Mouse (Mus musculus): ENCODE measurements around the gene Asic3.
A peak's percentile ranks its signal among the peaks of the same experiment; 100 is the strongest.
"Not testable (repeated sequence)": the region's sequence is repeated elsewhere in the genome, so short reads cannot be mapped to it uniquely, and the experiment has no call there.

Gene Asic3

GRCm38 (mm10) chr5:24388246-24388915 is 24.8 kb upstream of the Asic3 start:
- DNase-seq (ENCODE audit: low read depth, low spot score), result no peak

- DNase-seq (ENCODE audit: low read depth, low spot score), result peak; percentile 76
Observed at GRCm38 (mm10) chr5:24389011-24389657, 24.1 kb upstream of the Asic3 start.

- DNase-seq (ENCODE audit: low read depth, low spot score), result no peak
Observed at GRCm38 (mm10) chr5:24389658-24390020, 23.6 kb upstream of the Asic3 start.

GRCm38 (mm10) chr5:24391864-24392263 is 21.3 kb upstream of the Asic3 start, which contains the start of gene Atg9b:
Atg9b (minus strand) TSS chr5:24392143.
- no peak for DNase-seq (ENCODE audit: low read depth, low spot score)

GRCm38 (mm10) chr5:24392724-24393123 is 20.5 kb upstream of the Asic3 start:
- no peak for DNase-seq (ENCODE audit: low read depth, low spot score)

GRCm38 (mm10) chr5:24393392-24393997 is 19.7 kb upstream of the Asic3 start, which contains the start of gene Abcb8:
Abcb8 (plus strand) TSS chr5:24393663.
- DNase-seq (ENCODE audit: low read depth, low spot score), result peak; percentile 88

GRCm38 (mm10) chr5:24394165-24394894 is 18.9 kb upstream of the Asic3 start:
- DNase-seq (ENCODE audit: low read depth, low spot score), result peak; percentile 95

GRCm38 (mm10) chr5:24396254-24396653 is 16.9 kb upstream of the Asic3 start:
- not testable (repeated sequence) for DNase-seq (ENCODE audit: low read depth, low spot score)

- DNase-seq (ENCODE audit: low read depth, low spot score), result no peak
Observed at GRCm38 (mm10) chr5:24399686-24400085, 13.5 kb upstream of the Asic3 start.

- no peak for DNase-seq (ENCODE audit: low read depth, low spot score)
Observed at GRCm38 (mm10) chr5:24400362-24400761, 12.8 kb upstream of the Asic3 start.

GRCm38 (mm10) chr5:24400911-24401605 is 12.1 kb upstream of the Asic3 start:
- DNase-seq (ENCODE audit: low read depth, low spot score), result no peak

GRCm38 (mm10) chr5:24401969-24402368 is 11.2 kb upstream of the Asic3 start:
- no peak for DNase-seq (ENCODE audit: low read depth, low spot score)

GRCm38 (mm10) chr5:24404594-24405360 is 8.4 kb upstream of the Asic3 start:
- DNase-seq (ENCODE audit: low read depth, low spot score), result no peak

GRCm38 (mm10) chr5:24405389-24405876 is 7.8 kb upstream of the Asic3 start:
- DNase-seq (ENCODE audit: low read depth, low spot score), result no peak

GRCm38 (mm10) chr5:24408651-24409050 is 4.5 kb upstream of the Asic3 start:
- no peak for DNase-seq (ENCODE audit: low read depth, low spot score)

- no peak for DNase-seq (ENCODE audit: low read depth, low spot score)
Observed at GRCm38 (mm10) chr5:24409466-24409865, 3.7 kb upstream of the Asic3 start.

GRCm38 (mm10) chr5:24412063-24412462 is 1.1 kb upstream of the Asic3 start:
- DNase-seq (ENCODE audit: low read depth, low spot score), result no peak

- no peak for DNase-seq (ENCODE audit: low read depth, low spot score)
Observed at GRCm38 (mm10) chr5:24413938-24414337, 746 bp downstream of the Asic3 start.

GRCm38 (mm10) chr5:24416222-24416736 is 3.1 kb downstream of the Asic3 start:
- peak; percentile 78 for DNase-seq (ENCODE audit: low read depth, low spot score)

GRCm38 (mm10) chr5:24417587-24417986 is 4.4 kb downstream of the Asic3 start:
- no peak for DNase-seq (ENCODE audit: low read depth, low spot score)
